Mouse (Mus musculus): ENCODE results near the gene Bbs2.
"Not testable (repeated sequence)": the region's sequence is repeated elsewhere in the genome, so short reads cannot be mapped to it uniquely, and the experiment has no call there.

DNA sequence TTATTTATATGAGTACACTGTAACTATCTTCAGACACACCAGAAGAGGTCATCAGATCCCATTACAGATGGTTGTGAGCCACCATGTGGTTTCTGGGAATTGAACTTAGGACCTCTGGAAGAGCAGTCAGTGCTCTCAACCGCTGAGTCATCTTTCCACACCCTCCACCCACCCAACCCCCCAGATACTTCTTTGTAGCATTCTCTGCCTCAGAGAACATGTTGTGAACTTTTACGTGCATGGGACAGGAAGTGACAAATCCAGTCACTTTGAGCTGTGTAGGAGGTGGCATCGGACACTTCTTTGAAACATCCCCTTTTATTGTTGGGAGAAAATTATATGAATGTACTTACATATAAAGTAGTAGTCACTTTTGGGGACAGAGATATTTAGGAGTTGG, 35.9 kb upstream of the Bbs2 start:
- not testable (repeated sequence) for TF ChIP-seq CTCF (IDR thresholded peaks at IDR 0.05; ENCODE audit: borderline replicate concordance, control insufficient read depth, extremely low read depth, insufficient read depth, low read length, poor library complexity); POLR2A (IDR thresholded peaks at IDR 0.05; ENCODE audit: control insufficient read depth, extremely low read depth, insufficient read depth, low read length, poor library complexity)

All from thymus, adult 2 months (tissue).